Mouse (Mus musculus): ENCODE measurements around the gene Aamdc. TPM values are rescaled to one million over a fixed set of nuclear protein-coding genes. Genes with fewer than 3 reads are reported as not detected.

Aamdc gene
- total and polyA plus RNA-seq, 3 experiments, result 16.6 to 20.2 TPM; not detected in 1

GRCm38 (mm10) chr7:97580843-97581214 is 1.5 kb upstream of the Aamdc start:
- TF ChIP-seq POLR2A (IDR thresholded peaks at IDR 0.05; ENCODE audit: control insufficient read depth in 1 of 2, insufficient read depth in 1 of 2, low read depth in 1 of 2, low read length in 2 of 2, poor library complexity in 1 of 2) (peak; percentile 59 to 79; a peak in 3 of 4 replicates), SIN3A (IDR thresholded peaks at IDR 0.05; ENCODE audit: low read length) (peak; percentile 93), POLR2AphosphoS2 (IDR thresholded peaks at IDR 0.05; ENCODE audit: low read length) (peak; percentile 65), TAL1 (IDR thresholded peaks at IDR 0.05; ENCODE audit: low read length) (no peak), MAX (IDR thresholded peaks at IDR 0.05; ENCODE audit: low read length) (peak; percentile 72; the same call in 1 of the 2 replicates), MYC (IDR thresholded peaks at IDR 0.05; ENCODE audit: low read depth, low read length) (peak; percentile 68), ZKSCAN1 (IDR thresholded peaks at IDR 0.05; ENCODE audit: low read depth, low read length) (no peak), NRF1 (IDR thresholded peaks at IDR 0.05; ENCODE audit: insufficient read depth, low read depth, low read length, poor library complexity, severe bottlenecking) (peak; percentile 94), TCF12 (IDR thresholded peaks at IDR 0.05; ENCODE audit: low read depth, low read length) (peak; percentile 67), UBTF (IDR thresholded peaks at IDR 0.05; ENCODE audit: borderline replicate concordance, insufficient read depth, low read depth, low read length) (peak; percentile 84; the same call in 1 of the 2 replicates), ELF1 (IDR thresholded peaks at IDR 0.05; ENCODE audit: low read depth, low read length) (peak; percentile 75), MAZ (IDR thresholded peaks at IDR 0.05; ENCODE audit: low read depth, low read length) (peak; percentile 57; the same call in 1 of the 2 replicates), TBP (IDR thresholded peaks at IDR 0.05; ENCODE audit: low read depth, low read length) (peak; percentile 92), HCFC1 (IDR thresholded peaks at IDR 0.05; ENCODE audit: low read depth, low read length) (peak; percentile 71), MXI1 (IDR thresholded peaks at IDR 0.05; ENCODE audit: low read depth, low read length) (peak; percentile 79), MEF2A (IDR thresholded peaks at IDR 0.05; ENCODE audit: extremely low read depth, insufficient replicate concordance, low read depth, low read length, poor library complexity, severe bottlenecking) (no peak), CHD2 (IDR thresholded peaks at IDR 0.05; ENCODE audit: low read length) (peak; percentile 58), ZMIZ1 (IDR thresholded peaks at IDR 0.05; ENCODE audit: low read depth, low read length) (peak; percentile 71; the same call in 1 of the 2 replicates), ETS1 (IDR thresholded peaks at IDR 0.05; ENCODE audit: low read depth, low read length) (no peak; the same call in 1 of the 2 replicates), NELFE (IDR thresholded peaks at IDR 0.05; ENCODE audit: low read depth, low read length) (peak; percentile 58; the same call in 1 of the 2 replicates), POLR2AphosphoS5 (IDR thresholded peaks at IDR 0.05; ENCODE audit: borderline replicate concordance, low read depth, low read length) (no peak)
- H3K9me3 ChIP-seq (replicated peaks; ENCODE audit: insufficient read depth, low read length), result no peaks in the 10 kb centered on the region
- DNase-seq (ENCODE audit: low read depth, low spot score), result peak; percentile 96
- H3K27me3 ChIP-seq (ENCODE audit: control insufficient read depth in 1 of 2, insufficient read depth in 2 of 2, low read length in 2 of 2), result no peaks in the 10 kb centered on the region
- peaks cover 0 to 10% of the 10 kb centered on the region in 2 experiments; a peak in 2 of 4 replicates for H3K36me3 ChIP-seq (ENCODE audit: control insufficient read depth in 1 of 2, insufficient read depth in 2 of 2, low read length in 2 of 2)
- peaks cover 3 to 5% of the 10 kb centered on the region in 2 experiments; a peak in 3 of 4 replicates for H3K4me1 ChIP-seq (ENCODE audit: control insufficient read depth in 1 of 2, insufficient read depth in 2 of 2, low read length in 2 of 2)
- H3K27ac ChIP-seq (ENCODE audit: control insufficient read depth, low read depth, low read length), result peak overlapping the region; percentile 68
- H3K4me3 ChIP-seq (ENCODE audit: control insufficient read depth in 1 of 2, insufficient read depth in 1 of 2, low read depth in 2 of 2, low read length in 2 of 2), result peak overlapping the region; percentile 86 to 98
- peak overlapping the region; percentile 99 for H3K9ac ChIP-seq (ENCODE audit: control insufficient read depth, low read depth, low read length, poor library complexity, severe bottlenecking)
- H3K79me2 ChIP-seq (ENCODE audit: control insufficient read depth, insufficient read depth, low read length, poor library complexity), result peaks cover 40% of the 10 kb centered on the region

Measured in MEL (cell line).